Mouse (Mus musculus) c-Kit-negative CD71-positive TER-119-positive erythroid progenitor cells, embryonic 14.5 days (primary cell): ENCODE results near the gene Sipa1l1.
"Not testable (repeated sequence)": the region's sequence is repeated elsewhere in the genome, so short reads cannot be mapped to it uniquely, and the experiment has no call there.

Experiments
- DNase-seq: peaks from one replicate; pipeline ENCODE4 v3.0.0-alpha.2; 2013; ENCODE audit warnings: low read depth, low spot score

Gene Sipa1l1

GRCm38 (mm10) chr12:82476028-82476427 lies 306.9 kb downstream of the Sipa1l1 start:
- DNase-seq, result no peak

GRCm38 (mm10) chr12:82476580-82476979 lies 307.5 kb downstream of the Sipa1l1 start:
- no peak for DNase-seq

GRCm38 (mm10) chr12:82477826-82478225 lies 308.7 kb downstream of the Sipa1l1 start:
- no peak for DNase-seq

DNA sequence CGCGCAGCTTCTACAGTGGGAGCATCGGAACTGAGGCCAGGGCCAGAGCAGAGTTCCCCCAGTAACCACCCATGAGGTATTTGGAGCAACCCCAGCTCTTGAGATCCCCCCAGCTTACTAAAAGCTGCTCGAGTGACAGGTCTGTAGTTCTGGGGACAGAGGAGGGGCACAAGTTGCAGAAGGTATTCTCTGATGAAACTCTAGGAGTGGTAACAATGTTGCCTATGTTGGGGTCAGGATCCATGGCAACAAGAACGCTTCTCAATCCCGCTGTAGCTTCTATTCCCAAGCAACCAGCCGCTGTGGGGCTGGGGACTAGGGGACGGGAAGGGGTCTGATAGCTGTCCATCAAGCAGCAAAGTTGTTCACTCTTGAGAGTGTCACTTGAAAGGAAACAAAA lies 309.1 kb downstream of the Sipa1l1 start:
- no peak for DNase-seq

DNA sequence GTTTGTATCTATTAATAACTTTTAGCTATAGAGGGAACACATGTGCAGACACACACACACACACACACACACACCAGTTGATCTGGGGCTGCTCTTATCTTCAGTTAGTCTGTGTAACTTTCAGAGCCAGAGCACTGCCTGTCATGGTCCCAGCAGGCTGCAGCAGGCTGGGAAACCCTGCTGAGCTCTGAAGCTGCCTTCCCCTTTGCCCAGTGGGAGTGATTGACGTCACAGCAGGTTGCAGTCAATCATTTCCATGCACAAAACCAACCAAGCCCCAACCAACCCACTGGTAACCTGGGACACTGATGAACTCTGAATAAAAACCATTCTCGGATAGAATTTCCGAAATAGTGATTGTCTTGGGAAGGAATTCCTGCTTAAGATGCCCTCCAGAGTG lies 310.3 kb downstream of the Sipa1l1 start:
- DNase-seq, result no peak

- DNase-seq, result not testable (repeated sequence)
Observed at GRCm38 (mm10) chr12:82480425-82480824, 311.3 kb downstream of the Sipa1l1 start.

GRCm38 (mm10) chr12:82485466-82485865 lies 316.3 kb downstream of the Sipa1l1 start:
- DNase-seq, result no peak

GRCm38 (mm10) chr12:82486829-82487560 lies 317.9 kb downstream of the Sipa1l1 start:
- DNase-seq, result no peak

DNA sequence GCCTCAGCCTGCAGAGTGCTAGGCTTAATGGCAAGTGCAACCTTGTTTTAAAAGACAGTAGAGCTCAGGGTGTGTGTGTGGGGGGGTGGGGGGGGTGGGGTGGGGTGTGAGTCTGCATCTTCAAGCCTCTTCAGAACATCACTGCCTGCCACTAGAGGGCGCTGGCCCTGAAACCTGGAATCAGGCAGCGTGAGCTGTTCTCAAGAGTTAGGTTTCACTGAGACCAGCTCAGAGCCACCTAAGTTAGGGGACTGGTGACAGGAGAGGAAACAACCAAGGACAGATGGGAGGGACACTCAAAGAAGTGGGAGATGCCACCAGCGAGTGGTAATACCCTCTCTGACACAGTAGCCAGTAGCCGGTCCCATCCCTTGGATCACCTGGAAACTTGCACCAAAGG lies 320.0 kb downstream of the Sipa1l1 start:
- peak; percentile 11 for DNase-seq

DNA sequence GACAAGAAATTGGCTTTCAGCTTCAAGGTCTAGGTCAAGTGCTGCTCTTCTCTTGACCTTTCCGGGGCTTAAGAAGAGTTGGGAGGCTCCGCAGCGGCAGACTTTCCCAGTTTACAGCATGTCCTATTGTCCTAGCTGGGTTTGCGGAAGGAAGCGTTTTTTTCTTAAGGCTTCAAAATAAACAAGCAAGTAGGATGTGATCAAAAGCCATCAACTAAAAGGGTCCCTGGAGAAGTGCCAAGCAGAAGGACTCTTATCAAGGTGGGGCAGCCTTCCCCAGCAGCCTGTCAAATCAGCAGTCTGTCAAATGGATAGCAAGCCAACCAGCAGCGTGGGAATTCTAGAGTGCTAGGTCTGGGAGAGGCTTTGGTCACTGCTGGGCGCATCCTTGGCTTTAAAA lies 320.5 kb downstream of the Sipa1l1 start:
- DNase-seq, result no peak

GRCm38 (mm10) chr12:82492456-82492855 lies 323.3 kb downstream of the Sipa1l1 start:
- DNase-seq, result no peak

DNA sequence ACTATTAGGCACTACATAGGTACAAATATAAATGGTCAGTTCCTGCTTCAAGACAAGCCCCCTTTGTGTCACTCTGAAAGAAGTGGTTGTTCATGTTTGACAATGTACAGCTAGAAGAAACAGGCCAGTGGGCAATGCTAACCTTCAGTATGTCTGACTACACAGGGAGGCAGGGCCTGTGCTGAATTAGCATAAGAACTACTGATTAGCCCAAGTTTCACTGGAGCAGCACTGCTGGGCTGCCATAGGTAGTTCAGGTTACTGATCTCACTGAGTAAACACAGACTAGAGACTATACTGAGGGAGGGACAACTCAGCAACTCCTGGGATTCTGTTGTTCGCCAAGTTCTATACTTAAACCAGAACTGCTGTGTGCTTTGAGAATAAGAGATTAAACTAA lies 324.1 kb downstream of the Sipa1l1 start:
- not testable (repeated sequence) for DNase-seq

GRCm38 (mm10) chr12:82495936-82496335 lies 326.8 kb downstream of the Sipa1l1 start:
- no peak for DNase-seq

GRCm38 (mm10) chr12:82497866-82498631 lies 328.9 kb downstream of the Sipa1l1 start:
- no peak for DNase-seq

- no peak for DNase-seq
Observed at GRCm38 (mm10) chr12:82498701-82499100, 329.6 kb downstream of the Sipa1l1 start.

- DNase-seq, result no peak
Observed at GRCm38 (mm10) chr12:82499731-82500130, 330.6 kb downstream of the Sipa1l1 start.
